Mouse (Mus musculus): ENCODE results near the gene Numb.

DNA sequence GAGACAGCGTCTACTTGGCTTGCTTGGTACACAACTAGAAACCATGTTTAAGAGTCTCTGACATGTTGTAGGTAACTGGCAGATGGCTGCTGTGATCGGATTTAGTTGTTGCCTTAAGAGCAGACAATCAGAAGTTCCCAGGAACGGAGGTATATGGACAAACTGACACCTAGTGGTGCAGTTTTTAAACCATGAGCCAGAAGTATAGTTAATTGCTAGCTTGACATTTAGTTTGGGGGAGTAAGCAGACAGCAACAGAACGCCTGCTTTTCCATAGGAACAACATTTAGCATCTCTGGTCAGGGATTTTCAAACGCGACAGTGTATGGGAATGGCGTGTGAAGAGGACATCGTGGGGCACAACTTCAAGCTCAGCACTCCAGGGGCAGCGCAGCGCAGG lies 15.9 kb upstream of the Numb start:
- TF ChIP-seq FLI1 (IDR thresholded peaks at IDR 0.05; ENCODE audit: low read length) (no peak), GATA1 (IDR thresholded peaks at IDR 0.05; ENCODE audit: borderline replicate concordance, low read length) (no peak)

All from megakaryocyte, embryonic 14.5 days (primary cell).